Mouse (Mus musculus): ENCODE data around the gene Mcm3ap.

The Mcm3ap gene

DNA sequence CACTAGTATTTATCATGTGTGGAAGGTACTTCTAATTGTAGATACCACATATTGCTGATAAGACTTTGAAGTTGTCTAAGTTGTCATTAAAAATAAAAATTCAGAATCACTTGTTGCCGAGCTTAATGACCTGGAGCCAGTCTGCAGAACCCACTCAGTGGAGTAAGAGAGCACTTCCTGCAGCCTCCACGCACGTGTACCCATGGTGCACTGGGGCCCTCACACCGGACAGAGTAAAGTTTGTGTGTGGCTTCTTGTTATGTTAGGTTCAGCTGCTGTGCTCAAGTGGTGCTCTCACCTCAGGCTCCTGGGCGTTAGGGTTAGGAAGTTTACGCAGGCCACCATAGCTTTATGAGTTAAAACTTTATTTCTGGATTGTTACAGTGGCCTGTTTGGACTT, 26.8 kb downstream of the Mcm3ap start:
- DNase-seq (ENCODE audit: low spot score in 2 of 2), result no peak

DNA sequence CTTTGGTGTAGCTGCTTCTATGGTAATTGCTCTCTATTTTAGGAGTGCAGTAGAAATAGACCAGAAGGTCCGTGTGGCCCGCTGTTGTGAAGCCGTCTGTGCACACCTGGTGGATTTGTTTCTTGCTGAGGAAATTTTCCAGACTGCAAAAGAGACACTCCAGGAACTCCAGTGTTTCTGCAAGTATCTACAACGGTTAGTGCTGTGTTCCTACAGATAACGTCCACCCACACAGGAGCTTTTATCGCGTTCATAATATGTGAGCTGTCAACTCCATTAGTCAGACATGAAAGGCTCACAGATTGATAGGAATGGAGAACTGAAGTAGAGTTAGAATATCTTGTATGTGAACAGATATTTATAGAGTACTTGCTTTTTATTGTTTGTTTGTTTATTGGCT, 27.6 kb downstream of the Mcm3ap start:
- DNase-seq (ENCODE audit: low spot score in 2 of 2), result no peak

DNA sequence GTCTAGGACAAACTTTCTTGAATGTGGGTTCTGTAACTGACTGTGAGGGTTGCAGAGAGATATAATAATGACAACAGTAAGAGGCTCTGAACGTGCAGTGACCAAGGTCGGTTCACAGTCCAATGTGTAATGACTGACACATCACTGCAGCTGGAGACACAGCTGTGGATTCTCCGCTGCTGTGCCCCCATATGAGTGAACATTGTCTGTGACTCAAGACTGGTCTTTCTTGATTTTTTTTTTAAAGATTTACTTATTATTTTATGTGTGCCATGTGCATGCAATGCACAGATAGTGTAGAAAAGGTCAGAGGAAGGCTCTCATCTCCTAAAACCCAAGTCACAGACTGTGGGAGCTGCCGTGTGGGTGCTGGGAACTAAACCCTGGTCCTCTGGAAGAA, 28.8 kb downstream of the Mcm3ap start:
- no peak for DNase-seq (ENCODE audit: low spot score in 2 of 2)

DNA sequence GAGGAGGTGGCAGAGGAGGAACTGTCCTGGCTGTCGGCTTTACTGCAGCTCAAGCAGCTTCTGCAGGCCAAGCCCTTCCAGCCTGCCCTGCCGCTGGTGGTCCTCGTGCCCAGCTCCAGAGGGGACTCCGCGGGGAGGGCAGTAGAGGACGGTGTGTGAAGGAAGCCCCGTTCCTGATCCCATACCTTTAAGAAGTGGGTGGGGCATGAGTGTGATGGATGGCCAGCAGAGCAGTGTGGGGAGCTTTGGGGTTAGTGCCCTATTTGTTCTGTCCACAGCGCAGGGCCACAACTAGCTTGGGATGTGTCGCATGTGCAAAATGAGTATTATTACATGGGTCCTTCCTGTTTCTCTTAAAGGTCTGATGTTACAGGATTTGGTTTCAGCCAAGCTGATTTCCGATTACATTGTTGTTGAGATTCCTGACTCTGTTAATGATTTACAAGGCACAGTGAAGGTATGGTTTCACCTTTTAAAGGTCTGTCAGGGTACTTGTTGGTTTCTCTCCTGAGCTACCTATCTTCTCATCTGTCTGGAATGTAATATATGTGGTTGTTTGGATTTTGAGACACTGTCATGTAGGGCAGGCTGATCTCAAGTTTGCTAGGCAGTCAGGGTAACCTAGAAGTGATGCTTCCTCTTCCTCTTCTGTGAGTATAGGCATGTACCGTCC, 35.7 kb downstream of the Mcm3ap start:
- no peak for DNase-seq (ENCODE audit: low spot score in 2 of 2)

DNA sequence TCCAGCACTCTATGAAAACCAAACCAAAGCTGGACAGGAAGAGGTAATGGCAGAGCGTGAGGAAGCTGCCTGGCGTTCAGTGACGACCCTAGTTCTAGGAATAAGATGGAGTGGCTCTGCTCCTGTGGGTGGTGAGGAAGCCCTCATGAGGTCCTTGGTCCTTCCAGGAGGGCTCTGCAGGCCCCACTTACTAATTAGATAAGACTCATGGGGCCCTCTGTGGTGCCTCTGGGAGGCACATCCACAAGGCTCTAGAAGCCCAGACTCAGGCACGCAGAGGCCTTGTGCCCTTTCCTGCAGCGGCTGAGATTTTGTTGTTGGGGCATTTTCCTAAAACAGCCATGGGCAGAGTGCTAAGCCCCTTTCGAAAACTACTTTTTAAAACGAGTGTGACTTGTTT, 37.1 kb downstream of the Mcm3ap start:
- DNase-seq (ENCODE audit: low spot score in 2 of 2), result no peak

DNA sequence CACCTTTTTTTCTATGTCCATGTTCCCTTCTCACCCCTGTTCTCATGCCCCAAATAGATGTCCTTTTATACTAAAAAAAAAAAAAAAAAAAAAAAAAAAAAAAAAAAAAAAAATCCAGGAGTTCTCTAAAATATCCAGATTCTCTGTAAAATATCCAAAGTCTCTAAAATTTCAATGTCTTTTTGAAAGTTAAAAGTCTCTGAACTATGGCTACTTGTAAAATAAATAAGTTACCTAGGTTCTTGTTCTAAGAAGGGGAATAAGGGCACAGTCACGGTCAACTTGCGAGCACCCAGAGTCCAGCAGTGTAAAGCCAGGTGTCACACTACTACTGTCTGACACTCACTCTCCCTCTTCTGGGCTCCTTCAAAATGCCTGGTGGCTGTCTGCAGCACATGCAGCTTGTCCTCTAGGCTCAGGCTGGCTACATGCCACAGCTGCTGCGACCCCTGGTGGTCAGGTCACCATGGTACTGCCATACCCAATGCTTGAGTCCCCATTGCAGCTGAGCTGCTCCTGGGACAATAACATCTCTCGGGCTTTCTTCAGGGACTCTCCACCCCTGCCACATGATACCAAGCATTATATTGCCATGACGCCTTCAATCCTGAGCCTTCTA, 44.3 kb downstream of the Mcm3ap start:
- DNase-seq (ENCODE audit: low spot score in 2 of 2), result peak; percentile 60 to 63

DNA sequence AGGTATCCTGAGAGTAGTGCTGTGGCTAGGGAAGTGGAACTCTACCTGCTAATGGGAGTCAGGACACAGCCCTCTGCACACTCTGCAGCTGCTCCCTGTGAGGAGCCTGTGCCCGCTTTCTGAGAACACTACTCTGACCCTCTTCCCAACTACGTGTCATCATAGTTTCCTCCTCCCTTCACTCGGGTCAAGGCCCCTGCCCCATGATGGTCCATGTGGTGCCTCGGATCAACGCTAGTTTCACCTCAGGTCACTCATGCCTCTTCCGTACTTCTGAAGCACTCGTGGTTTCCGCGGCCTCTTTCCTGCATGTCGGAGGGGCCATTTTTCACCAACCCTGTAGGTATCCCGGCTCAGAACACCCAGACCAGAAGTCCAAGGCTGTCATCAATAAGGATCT, 62.2 kb downstream of the Mcm3ap start:
- DNase-seq (ENCODE audit: low spot score in 2 of 2), result no peak

DNA sequence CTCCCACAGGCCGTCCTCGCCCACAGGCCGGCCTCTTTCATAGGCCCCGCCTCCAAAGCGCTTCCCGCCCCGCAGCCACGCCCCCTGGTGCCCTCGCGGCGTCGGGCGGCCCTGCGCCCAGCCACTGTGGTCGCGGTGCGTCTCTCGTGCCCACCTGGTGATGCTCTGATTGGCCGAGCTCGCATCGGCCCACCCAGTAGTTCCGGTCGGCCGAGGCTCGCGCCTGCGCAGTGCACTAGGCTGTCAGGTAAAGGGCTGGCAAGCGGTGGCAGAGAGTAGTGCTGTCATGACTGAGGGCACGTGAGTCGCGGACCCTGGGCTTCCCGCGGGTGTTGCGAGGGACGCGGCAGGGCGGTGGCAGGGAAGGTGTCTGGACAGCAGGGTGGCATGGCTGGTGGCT, 62.6 kb downstream of the Mcm3ap start, which contains the start of gene Lss:
TSS of gene Lss (plus strand) at position 214 of the 400 bp plus-strand sequence.
- DNase-seq (ENCODE audit: low spot score in 2 of 2), result peak; percentile 97

DNA sequence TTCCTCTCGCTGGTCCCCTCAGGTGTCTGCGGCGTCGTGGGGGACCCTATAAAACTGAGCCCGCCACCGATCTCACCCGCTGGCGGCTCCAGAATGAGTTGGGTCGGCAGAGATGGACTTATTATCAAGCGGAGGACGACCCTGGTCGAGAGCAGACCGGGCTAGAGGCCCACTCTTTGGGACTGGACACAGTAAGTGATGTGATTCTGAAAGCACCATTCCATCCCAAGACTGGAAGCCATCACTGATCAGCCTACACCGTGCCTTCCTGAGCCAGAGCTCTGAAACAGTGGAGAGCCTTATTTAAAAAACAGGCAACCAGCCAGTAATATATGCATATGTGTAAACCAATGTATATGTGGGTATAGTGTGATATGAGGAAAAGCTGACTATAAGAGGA, 63.1 kb downstream of the Mcm3ap start:
- no peak for DNase-seq (ENCODE audit: low spot score in 2 of 2)

DNA sequence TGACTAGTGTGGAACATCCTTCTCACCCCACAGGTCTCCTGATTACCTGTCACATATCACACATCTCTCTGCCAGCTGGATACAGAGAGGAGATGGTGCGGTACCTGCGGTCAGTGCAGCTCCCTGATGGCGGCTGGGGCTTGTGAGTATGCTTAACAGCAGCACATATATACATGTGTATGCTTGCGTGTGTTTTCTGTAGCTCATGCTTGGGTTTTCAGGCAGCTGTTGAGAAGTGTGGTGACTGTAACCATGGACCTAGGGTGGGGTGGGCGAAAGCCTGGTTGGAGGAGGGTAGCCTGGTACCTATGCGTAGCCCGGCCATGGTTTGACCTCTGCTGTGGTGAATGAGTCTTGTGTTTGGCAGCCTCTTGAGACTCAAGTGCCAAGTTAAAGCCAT, 66.8 kb downstream of the Mcm3ap start:
- no peak for DNase-seq (ENCODE audit: low spot score in 2 of 2)

DNA sequence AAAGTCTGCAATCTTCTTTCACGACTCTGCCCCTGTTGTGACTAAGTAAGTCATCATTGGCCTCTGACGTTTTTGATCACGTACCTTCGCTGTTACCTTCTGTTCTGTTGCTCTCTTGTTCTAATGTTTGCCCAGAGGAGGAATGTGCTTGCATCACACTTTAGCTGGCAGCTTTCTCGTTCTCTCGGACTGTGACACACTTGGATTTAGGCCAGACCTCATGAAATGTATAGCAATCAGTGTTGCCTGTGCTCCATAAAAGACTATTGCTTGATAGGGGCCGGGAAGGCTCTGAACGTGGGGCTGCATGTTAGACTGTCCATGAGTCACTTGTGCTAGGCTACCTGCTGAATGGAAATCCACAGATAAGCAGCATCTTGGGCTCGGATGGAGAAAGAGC, 68.9 kb downstream of the Mcm3ap start:
- DNase-seq (ENCODE audit: low spot score in 2 of 2), result no peak

DNA sequence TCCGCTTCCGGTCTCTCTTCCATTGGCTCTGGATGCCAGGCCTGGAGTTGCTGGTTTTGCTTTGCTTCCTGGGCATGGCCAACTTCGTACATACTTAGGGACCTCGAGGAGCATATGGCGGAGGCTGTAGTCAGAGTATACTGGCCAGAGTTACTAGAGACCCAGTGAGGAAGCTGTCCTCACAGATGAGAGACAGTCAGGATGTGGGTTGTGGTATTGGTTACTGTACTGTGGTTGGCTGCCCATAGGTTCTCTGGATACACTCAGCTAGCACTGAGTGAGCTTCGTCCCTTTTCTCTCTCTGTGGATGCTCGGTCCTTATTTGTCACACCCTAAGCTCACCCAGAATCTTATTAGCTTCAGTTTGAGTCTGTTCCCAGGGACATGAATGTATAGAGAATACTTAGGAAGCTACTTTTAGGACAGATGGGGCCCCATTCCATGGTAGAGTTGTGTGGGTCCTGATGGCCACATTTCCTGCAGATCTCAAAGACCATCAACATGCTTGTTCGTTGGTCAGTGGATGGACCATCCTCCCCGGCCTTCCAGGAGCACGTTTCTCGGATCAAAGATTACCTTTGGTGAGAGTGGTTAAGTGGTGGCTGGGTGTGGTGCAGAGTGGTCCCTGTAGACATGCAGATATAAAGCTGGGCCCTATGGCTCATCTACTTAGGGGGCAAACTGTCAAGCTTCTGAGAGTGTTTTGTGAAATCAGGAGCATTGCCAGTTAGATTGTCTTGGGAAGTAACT, 72.8 kb downstream of the Mcm3ap start:
- DNase-seq (ENCODE audit: low spot score in 2 of 2), result no peak

DNA sequence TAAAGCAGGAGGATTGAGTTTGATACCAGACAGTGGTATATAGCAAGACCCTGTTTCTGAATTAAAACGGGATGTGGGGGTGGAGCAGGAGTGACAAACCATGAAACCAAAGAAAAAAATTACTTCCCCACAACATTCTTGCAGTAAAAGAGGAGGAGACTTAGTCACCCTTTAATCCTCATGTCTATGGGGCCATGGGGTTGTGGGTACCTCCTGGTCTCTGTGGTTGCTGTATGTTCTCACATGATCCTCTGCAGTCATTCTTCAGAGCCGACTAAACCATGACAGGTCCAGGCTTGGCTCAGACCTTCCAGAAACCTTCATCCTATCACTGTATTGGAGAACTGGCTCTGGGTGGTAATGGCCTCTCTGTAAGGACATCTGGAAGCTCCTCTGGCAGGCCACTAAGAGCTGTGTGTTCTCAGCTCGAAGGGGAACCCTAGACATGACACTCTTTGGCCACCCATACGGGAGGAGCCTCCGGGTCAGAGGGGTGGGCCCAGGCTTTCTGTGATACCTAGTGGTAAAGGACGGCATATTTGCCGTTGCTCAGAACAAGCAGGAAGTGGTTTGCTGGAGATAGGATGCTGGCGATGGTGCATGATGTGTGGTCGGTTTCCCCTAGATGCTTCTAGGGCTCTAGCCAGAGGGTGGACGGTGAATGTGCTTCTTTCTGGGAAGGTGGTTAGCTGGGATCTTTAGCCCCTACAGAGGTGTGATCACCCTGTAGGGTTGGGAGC, 74.1 kb downstream of the Mcm3ap start:
- peak; percentile 16 for DNase-seq (ENCODE audit: low spot score in 2 of 2)

DNA sequence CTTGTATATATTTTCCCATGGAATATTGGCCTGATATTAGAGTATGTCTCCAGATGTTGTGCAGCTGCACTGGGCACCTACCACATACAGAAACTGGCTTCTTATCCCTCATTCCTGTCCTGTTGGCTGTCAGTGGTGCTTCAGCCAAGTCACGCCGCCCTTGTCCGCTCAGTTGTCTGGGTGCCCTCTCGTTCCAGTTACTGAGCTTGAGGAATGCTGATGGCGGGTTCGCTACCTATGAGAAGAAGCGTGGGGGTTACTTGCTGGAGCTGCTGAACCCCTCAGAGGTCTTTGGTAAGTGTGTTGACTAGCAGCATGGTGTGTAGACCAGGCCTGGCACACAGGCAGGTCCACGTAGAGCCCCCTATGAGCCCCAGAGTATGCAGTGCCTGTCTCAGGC, 77.8 kb downstream of the Mcm3ap start:
- DNase-seq (ENCODE audit: low spot score in 2 of 2), result no peak

DNA sequence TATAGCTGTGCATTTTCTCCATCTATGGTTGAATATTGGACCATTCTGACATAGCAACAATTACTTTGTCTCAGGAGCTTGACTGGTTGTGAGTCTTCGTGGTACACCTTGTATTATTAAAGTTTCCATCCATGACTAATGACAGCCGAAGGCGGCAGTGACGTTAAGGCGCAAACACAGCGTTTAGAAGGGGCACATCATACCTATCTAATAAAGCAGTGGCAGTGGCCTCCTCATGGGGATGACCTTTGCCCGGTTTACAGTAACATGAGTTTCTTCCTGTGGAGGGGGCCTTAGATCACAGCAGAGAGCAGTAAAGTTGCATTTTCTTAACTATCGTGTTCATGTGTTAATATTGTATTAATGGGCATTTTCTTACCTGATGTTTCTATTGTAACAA, 79.5 kb downstream of the Mcm3ap start:
- no peak for DNase-seq (ENCODE audit: low spot score in 2 of 2)

DNA sequence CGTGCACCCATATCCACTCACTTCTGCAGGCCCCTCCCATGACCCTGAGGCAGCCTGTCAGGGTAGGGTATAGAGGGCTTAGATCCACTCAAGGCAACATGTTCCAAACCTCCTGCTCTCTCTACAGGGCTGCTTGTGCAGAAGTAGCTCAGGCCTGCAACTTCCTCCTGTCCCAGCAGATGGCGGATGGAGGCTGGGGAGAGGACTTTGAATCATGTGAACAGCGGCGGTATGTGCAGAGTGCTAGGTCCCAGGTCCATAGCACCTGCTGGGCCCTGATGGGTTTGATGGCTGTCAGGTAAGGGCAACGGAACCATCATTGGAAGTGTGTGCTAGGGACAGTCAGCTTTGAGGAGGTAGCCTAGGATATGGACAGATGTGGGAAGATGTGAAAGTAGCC, 81.7 kb downstream of the Mcm3ap start:
- no peak for DNase-seq (ENCODE audit: low spot score in 2 of 2)

DNA sequence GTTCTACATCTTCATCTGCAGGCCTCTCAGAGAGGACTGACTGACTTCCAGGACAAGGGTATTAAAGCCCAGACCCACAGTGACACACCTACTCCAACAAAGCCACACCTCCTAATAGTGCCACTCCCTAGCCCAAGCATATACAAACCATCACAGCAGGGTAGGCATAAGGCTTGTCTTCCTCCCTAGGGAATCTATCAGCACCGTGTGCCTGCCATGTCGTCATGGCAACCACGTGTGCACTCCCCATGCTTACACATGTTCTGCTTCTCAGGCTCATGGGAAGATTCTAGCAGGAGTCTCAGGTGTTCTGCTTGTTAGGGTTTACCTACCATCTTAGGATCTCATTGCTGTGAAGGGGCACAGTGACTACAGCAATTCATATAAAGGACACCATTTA, 82.8 kb downstream of the Mcm3ap start:
- DNase-seq (ENCODE audit: low spot score in 2 of 2), result no peak

DNA sequence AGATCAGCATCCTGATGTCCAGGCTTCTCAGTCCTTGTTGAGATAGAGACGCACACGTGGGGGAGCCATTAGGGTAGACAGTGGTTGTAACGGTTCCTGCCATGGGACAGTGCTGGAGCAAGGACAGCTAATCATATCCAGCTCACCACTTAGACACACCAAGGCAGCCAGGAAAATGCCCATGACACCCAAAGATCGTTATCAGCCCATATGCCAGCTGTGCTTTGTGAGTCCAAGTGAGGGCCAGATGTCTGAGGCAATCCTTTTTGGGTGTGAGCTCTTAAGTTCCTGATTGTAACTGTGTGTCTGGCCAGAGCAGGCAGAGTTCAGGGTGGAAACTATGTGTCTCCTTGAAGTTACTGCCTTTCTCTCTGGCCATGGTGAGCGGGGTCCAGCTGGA, 85.3 kb downstream of the Mcm3ap start:
- DNase-seq (ENCODE audit: low spot score in 2 of 2), result no peak

DNA sequence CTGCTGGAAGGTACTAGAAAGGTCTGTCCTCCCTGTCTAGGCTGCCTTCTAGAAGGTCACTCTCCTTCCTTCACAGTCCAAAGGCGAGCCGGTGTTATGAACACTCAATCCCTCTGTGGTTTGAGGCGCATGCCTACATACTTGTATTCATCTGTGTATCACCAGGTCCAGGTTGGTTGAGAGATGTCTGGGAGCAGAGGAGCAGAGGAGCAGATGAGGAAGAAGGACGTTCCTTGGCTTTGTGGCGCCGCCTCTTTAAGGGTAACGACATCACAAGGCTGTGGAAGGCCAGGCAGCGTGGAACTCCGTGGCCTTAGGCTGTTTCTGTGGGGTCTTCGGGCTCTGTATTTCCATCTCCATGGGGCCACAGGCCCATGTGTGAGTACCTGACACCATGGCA, 93.2 kb downstream of the Mcm3ap start, which contains the start of gene Spatc1l:
TSS of gene Spatc1l (plus strand) at position 301 of the 400 bp plus-strand sequence.
- no peak for DNase-seq (ENCODE audit: low spot score in 2 of 2)

All from spleen, postnatal 36 days (tissue).